Mouse (Mus musculus) forebrain, embryonic 13.5 days (tissue): ENCODE measurements around the gene Akt3. TPM values are rescaled to one million over a fixed set of nuclear protein-coding genes. Genes with fewer than 3 reads are reported as not detected.

Experiments used
- ATAC-seq: fragments of 200-750 bp; cut with Nextera tagmentation; 2 replicates; pipeline ENCODE4 v1.8.0; 2017
- H3K27ac ChIP-seq: fragments of 300-500 bp; sonication (generic); 2 replicates; pipeline ENCODE4 v1.5.1; 2015; ENCODE audit warnings: inconsistent platforms, mild to moderate bottlenecking, moderate library complexity
- H3K27me3 ChIP-seq: fragments of 300-500 bp; sonication (generic); 2 replicates; pipeline ENCODE4 v1.6.1; 2015; ENCODE audit warnings: mild to moderate bottlenecking, inconsistent platforms
- H3K36me3 ChIP-seq: fragments of 300-500 bp; sonication (generic); 2 replicates; pipeline ENCODE4 v1.6.1; 2015; ENCODE audit warnings: mild to moderate bottlenecking, inconsistent platforms; ENCODE audit not compliant: poor library complexity, severe bottlenecking
- H3K4me1 ChIP-seq: fragments of 300-500 bp; sonication (generic); 2 replicates; pipeline ENCODE4 v1.6.1; 2015; ENCODE audit warnings: inconsistent platforms
- H3K4me2 ChIP-seq: fragments of 300-500 bp; sonication (generic); 2 replicates; pipeline ENCODE4 v1.6.1; 2015; ENCODE audit warnings: inconsistent platforms, mild to moderate bottlenecking, moderate library complexity
- H3K4me3 ChIP-seq: fragments of 300-500 bp; sonication (generic); 2 replicates; pipeline ENCODE4 v1.5.1; 2015; ENCODE audit warnings: mild to moderate bottlenecking, inconsistent platforms
- H3K9ac ChIP-seq: fragments of 300-500 bp; sonication (generic); 2 replicates; pipeline ENCODE4 v1.6.1; 2015; ENCODE audit warnings: mild to moderate bottlenecking, inconsistent platforms
- H3K9me3 ChIP-seq: fragments of 300-500 bp; sonication (generic); replicated peaks from 2 replicates; pipeline ENCODE4 v1.6.1; 2016; ENCODE audit warnings: inconsistent platforms
- WGBS: fragments of 180-500 bp; shearing (Covaris S2); methylation state at CpG from one replicate; pipeline ENCODE4 v1.1.7; 2015; 5-methylcytosine and 5-hydroxymethylcytosine counted together
- polyA plus RNA-seq: library from polyadenylated mRNA; unstranded; fragments of >200 nt; fragmentation: Nextera tagmentation; extraction: Ambion mirVana; gene quantifications from 2 replicates; pipeline ENCODE4 v1.2.1, GENCODE M21; 2015

Akt3 gene
- polyA plus RNA-seq, 1 experiment from 2014 or later = 24.8 TPM

GRCm38 (mm10) chr1:177004041-177004741, 253.8 kb downstream of the Akt3 start:
- H3K27me3 ChIP-seq = no peaks in the 10 kb centered on the region
- H3K27ac ChIP-seq = no peak overlapping the region
- no peak overlapping the region for H3K9ac ChIP-seq
- ATAC-seq = peak; percentile 31; the same call in 1 of the 2 replicates
- 52% methylated on average over 4 of the region's 4 CpGs for WGBS
- H3K4me3 ChIP-seq = no peak overlapping the region
- no peak overlapping the region for H3K4me2 ChIP-seq
- H3K36me3 ChIP-seq = no peaks in the 10 kb centered on the region
- no peaks in the 10 kb centered on the region for H3K9me3 ChIP-seq
- peaks cover 73% of the 10 kb centered on the region for H3K4me1 ChIP-seq

GRCm38 (mm10) chr1:177002951-177003350, 255.1 kb downstream of the Akt3 start:
- peaks cover 72% of the 10 kb centered on the region for H3K4me1 ChIP-seq
- ATAC-seq = peak; percentile 72
- H3K27ac ChIP-seq = peak overlapping the region; percentile 35
- H3K9me3 ChIP-seq = no peaks in the 10 kb centered on the region
- WGBS = 11% methylated on average over 6 of the region's 6 CpGs
- H3K36me3 ChIP-seq = no peaks in the 10 kb centered on the region
- H3K4me2 ChIP-seq = 0 out of 2 replicates have a peak overlapping the region, but pooled peaks have one; percentile 10
- no peaks in the 10 kb centered on the region for H3K27me3 ChIP-seq
- no peak overlapping the region for H3K4me3 ChIP-seq
- H3K9ac ChIP-seq = peak overlapping the region; percentile 12; the same call in 1 of the 2 replicates

- H3K4me1 ChIP-seq = peaks cover 90% of the 10 kb centered on the region
- peak overlapping the region; percentile 21 for H3K4me2 ChIP-seq
- peak overlapping the region; percentile 86 for H3K27ac ChIP-seq
- ATAC-seq = peak; percentile 34
- no peaks in the 10 kb centered on the region for H3K27me3 ChIP-seq
- H3K9ac ChIP-seq = no peak overlapping the region
- no peaks in the 10 kb centered on the region for H3K36me3 ChIP-seq
- no peaks in the 10 kb centered on the region for H3K9me3 ChIP-seq
- WGBS = 10% methylated on average over 6 of the region's 6 CpGs
- no peak overlapping the region for H3K4me3 ChIP-seq
Measured at GRCm38 (mm10) chr1:176999011-176999410, 259.0 kb downstream of the Akt3 start.

- peak overlapping the region; percentile 97 for H3K27ac ChIP-seq
- H3K36me3 ChIP-seq = no peaks in the 10 kb centered on the region
- peak; percentile 12; the same call in 1 of the 2 replicates for ATAC-seq
- peak overlapping the region; percentile 56 for H3K4me2 ChIP-seq
- H3K9ac ChIP-seq = peak overlapping the region; percentile 63
- peaks cover 90% of the 10 kb centered on the region for H3K4me1 ChIP-seq
- no peaks in the 10 kb centered on the region for H3K9me3 ChIP-seq
- 16% methylated on average over 33 of the region's 33 CpGs for WGBS
- H3K4me3 ChIP-seq = peak overlapping the region; percentile 24
- H3K27me3 ChIP-seq = no peaks in the 10 kb centered on the region
Measured at GRCm38 (mm10) chr1:176997711-176998689, 260.0 kb downstream of the Akt3 start.

- Histone ChIP-seq H3K4me2 (peak overlapping the region; percentile 56), H3K27ac (peak overlapping the region; percentile 97), H3K4me1 (peaks cover 92% of the 10 kb centered on the region), H3K36me3 (no peaks in the 10 kb centered on the region), H3K9ac (peak overlapping the region; percentile 63), H3K4me3 (0 out of 2 replicates have a peak overlapping the region, but pooled peaks have one; percentile 24), H3K9me3 (no peaks in the 10 kb centered on the region), H3K27me3 (no peaks in the 10 kb centered on the region)
- 9% methylated on average over 6 of the region's 6 CpGs for WGBS
- no peak for ATAC-seq
Measured at GRCm38 (mm10) chr1:176997254-176997653, 260.7 kb downstream of the Akt3 start.

- ATAC-seq = peak; percentile 31; the same call in 1 of the 2 replicates
- peak overlapping the region; percentile 97 for H3K27ac ChIP-seq
- peak overlapping the region; percentile 56 for H3K4me2 ChIP-seq
- H3K9me3 ChIP-seq = no peaks in the 10 kb centered on the region
- H3K27me3 ChIP-seq = no peaks in the 10 kb centered on the region
- 10% methylated on average over 16 of the region's 16 CpGs for WGBS
- peaks cover 91% of the 10 kb centered on the region for H3K4me1 ChIP-seq
- no peaks in the 10 kb centered on the region for H3K36me3 ChIP-seq
- H3K4me3 ChIP-seq = no peak overlapping the region
- H3K9ac ChIP-seq = peak overlapping the region; percentile 28
Measured at GRCm38 (mm10) chr1:176996630-176997201, 261.3 kb downstream of the Akt3 start.

GRCm38 (mm10) chr1:176996166-176996565, 261.8 kb downstream of the Akt3 start:
- Histone ChIP-seq H3K9me3 (no peaks in the 10 kb centered on the region), H3K4me2 (no peak overlapping the region), H3K4me3 (no peak overlapping the region), H3K4me1 (peaks cover 86% of the 10 kb centered on the region), H3K27me3 (no peaks in the 10 kb centered on the region), H3K9ac (no peak overlapping the region), H3K27ac (peak overlapping the region; percentile 97), H3K36me3 (no peaks in the 10 kb centered on the region)
- WGBS = 29% methylated on average over 3 of the region's 3 CpGs
- ATAC-seq = no peak

- no peak overlapping the region; the same call in 1 of the 2 replicates for H3K4me2 ChIP-seq
- 71% methylated on average over 4 of the region's 4 CpGs for WGBS
- ATAC-seq = no peak
- H3K27me3 ChIP-seq = no peaks in the 10 kb centered on the region
- H3K27ac ChIP-seq = peak overlapping the region; percentile 97
- no peaks in the 10 kb centered on the region for H3K36me3 ChIP-seq
- no peaks in the 10 kb centered on the region for H3K9me3 ChIP-seq
- H3K9ac ChIP-seq = peak overlapping the region; percentile 30; the same call in 1 of the 2 replicates
- H3K4me1 ChIP-seq = peaks cover 83% of the 10 kb centered on the region
- H3K4me3 ChIP-seq = no peak overlapping the region
Measured at GRCm38 (mm10) chr1:176995419-176995775, 262.6 kb downstream of the Akt3 start.

- 8% methylated on average over 11 of the region's 11 CpGs for WGBS
- ATAC-seq = peak; percentile 53
- Histone ChIP-seq H3K36me3 (no peaks in the 10 kb centered on the region), H3K9ac (peak overlapping the region; percentile 30; the same call in 1 of the 2 replicates), H3K27me3 (no peaks in the 10 kb centered on the region), H3K4me3 (no peak overlapping the region), H3K27ac (peak overlapping the region; percentile 97), H3K9me3 (no peaks in the 10 kb centered on the region), H3K4me1 (peaks cover 85% of the 10 kb centered on the region), H3K4me2 (peak overlapping the region; percentile 18)
Measured at GRCm38 (mm10) chr1:176994707-176995418, 263.1 kb downstream of the Akt3 start.

GRCm38 (mm10) chr1:176994087-176994486, 263.9 kb downstream of the Akt3 start:
- H3K27me3 ChIP-seq = no peaks in the 10 kb centered on the region
- H3K27ac ChIP-seq = peak overlapping the region; percentile 97
- 3% methylated on average over 7 of the region's 7 CpGs for WGBS
- no peaks in the 10 kb centered on the region for H3K36me3 ChIP-seq
- peak; percentile 60 for ATAC-seq
- no peaks in the 10 kb centered on the region for H3K9me3 ChIP-seq
- H3K9ac ChIP-seq = 0 out of 2 replicates have a peak overlapping the region, but pooled peaks have one; percentile 23
- H3K4me2 ChIP-seq = peak overlapping the region; percentile 13; the same call in 1 of the 2 replicates
- no peak overlapping the region for H3K4me3 ChIP-seq
- H3K4me1 ChIP-seq = peaks cover 84% of the 10 kb centered on the region
